Mouse (Mus musculus): ENCODE data around the gene Ece2. TPM values are rescaled to one million over a fixed set of nuclear protein-coding genes. Genes with fewer than 3 reads are reported as not detected.
"Not testable (repeated sequence)": the region's sequence is repeated elsewhere in the genome, so short reads cannot be mapped to it uniquely, and the experiment has no call there.

Gene Ece2
- total RNA-seq, 1 experiment from 2014 or later = 15.0 TPM

- peak; percentile 88 for DNase-seq
Observed at GRCm38 (mm10) chr16:20621991-20622685, 7.5 kb upstream of the Ece2 start.

DNA sequence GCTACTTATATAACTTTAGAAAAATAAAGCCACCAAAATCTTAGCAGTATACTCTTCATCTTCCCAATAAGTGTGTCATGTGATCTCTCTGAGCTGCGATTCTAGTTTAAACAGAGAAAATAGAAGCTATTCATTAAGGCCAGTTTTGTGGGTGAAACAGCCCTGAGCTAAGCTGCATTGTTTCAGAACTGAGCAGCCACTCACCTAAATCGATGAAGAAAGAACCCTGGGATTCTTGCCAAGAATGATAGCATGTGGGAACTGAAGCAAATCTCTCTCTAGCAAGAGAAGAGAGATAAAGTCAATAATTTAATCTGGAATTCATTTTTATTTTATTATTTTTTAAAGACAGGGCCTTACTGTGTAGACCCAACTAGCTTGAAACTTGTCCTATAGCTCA, 6.4 kb upstream of the Ece2 start:
- DNase-seq = no peak

DNA sequence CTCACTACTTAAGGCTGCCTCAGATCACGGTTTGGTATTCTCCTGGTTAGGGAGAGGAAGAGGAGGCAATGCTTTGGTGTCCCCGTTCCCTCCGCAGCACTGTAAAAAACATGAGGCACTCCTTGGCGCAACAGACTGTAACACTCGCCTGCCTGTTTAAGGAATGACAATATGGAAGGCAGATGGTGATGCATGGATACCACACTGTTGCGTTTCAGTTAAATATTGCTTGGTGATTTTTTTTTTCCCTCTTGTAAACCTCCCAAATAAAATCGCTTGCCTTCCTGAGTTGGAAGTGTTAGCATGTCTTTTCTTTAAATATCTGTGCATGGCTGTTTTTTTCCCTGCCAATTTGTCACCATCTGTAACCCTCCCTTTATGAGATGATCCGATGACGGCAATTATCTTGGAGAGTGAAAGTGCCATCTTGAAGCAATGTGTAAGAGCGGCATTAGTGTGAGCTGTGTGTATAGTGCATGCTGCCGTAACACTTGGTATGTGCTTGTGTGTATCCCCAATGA, 697 bp upstream of the Ece2 start:
- no peak for DNase-seq

- DNase-seq = no peak
Observed at GRCm38 (mm10) chr16:20637410-20637809, 7.8 kb downstream of the Ece2 start.

DNA sequence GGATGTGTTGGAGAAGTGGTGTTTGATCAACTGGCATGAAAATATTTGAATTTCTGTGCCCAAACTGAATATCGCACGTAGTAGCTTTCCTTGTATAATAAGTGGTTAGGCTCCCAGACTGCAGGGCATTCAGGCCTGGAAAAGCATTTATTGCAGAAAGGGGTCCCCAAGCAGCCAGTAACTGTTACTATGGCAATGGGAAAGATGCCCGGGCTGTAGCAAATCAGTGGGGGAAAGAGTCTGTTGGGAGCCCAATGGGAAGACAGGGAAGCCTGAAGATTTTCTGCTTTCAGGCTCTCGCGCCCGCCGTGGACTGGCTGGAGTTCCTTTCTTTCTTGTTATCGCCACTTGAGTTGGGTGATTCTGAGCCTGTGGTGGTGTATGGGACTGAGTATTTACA, 8.7 kb downstream of the Ece2 start:
- DNase-seq = no peak

- DNase-seq = peak; percentile 78
Observed at GRCm38 (mm10) chr16:20642161-20642560, 12.5 kb downstream of the Ece2 start.

DNA sequence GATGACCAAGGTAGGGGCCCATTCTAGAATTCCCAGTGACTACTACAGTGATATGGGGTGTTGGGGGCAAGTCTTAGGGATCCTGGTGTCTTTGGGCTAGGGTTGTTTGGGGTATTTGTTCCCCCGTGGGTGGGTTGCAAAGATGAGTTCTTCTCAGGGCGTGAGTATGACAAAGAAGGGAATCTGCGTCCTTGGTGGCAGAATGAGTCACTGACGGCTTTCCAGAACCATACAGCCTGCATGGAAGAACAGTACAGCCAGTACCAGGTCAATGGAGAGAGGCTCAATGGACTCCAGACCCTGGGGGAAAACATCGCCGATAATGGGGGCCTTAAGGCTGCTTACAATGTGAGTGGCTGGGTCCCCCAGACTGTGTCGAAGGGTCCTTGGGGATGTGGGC, 14.3 kb downstream of the Ece2 start:
- peak; percentile 42 for DNase-seq

GRCm38 (mm10) chr16:20651076-20651946, 21.7 kb downstream of the Ece2 start, which contains the start of gene Psmd2:
Gene Psmd2 (plus strand): TSS chr16:20651652.
- DNase-seq = peak; percentile 97

DNA sequence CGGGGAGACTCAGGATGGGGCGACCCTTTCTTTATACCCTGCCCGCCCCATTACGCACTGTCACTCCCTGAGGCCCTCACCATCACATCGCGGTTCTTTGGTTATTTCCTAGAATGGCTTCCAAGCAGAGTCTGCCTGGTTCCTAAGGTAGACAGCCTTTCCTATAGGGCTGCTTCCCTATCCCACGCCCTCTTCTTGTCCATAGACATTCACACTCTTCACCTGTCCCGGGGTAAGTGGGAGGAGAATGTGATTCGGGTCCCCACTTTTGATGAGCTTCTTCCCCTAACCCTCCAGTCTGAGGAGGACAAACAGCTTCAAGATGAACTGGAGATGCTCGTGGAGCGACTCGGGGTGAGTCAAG, 22.3 kb downstream of the Ece2 start:
- no peak for DNase-seq

DNA sequence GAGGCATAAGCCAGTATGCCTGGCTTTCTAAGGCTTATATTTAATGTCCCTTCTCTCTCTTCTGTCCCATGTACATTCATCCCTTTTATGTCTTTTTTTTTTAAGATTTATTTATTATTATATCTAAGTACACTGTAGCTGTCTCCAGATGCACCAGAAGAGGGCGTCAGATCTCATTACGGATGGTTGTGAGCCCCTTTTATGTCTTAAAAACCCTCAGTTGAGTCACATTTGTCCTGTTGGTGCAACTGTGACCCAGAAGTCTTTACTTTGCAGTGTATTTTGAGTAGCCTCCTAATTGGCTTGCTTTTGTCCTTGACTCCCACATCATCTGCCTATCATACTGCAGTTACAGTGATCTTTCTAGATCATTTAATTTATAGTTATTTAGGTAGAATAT, 23.7 kb downstream of the Ece2 start:
- DNase-seq = no peak

GRCm38 (mm10) chr16:20657661-20658060, 28.0 kb downstream of the Ece2 start:
- DNase-seq = no peak

DNA sequence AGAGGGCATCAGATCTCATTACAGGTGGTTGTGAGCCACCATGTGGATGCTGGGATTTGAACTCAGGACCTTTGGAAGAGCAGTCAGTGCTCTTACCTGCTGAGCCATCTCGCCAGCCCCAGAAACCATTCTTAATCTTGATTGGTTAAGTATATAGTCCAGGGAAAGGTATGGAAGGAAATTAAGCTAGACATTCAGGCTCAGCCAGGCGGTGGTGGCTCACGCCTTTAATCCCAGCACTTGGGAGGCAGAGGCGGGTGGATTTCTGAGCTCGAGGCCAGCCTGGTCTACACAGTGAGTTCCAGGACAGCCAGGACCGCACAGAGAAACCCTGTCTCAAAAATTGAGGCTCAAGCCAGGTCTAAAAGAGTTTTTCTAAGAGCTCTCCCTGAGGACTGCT, 38.4 kb downstream of the Ece2 start, which contains the start of gene Eif4g1:
TSS of gene Eif4g1 (plus strand) at position 301 of the 400 bp plus-strand sequence.
- DNase-seq = not testable (repeated sequence)

DNA sequence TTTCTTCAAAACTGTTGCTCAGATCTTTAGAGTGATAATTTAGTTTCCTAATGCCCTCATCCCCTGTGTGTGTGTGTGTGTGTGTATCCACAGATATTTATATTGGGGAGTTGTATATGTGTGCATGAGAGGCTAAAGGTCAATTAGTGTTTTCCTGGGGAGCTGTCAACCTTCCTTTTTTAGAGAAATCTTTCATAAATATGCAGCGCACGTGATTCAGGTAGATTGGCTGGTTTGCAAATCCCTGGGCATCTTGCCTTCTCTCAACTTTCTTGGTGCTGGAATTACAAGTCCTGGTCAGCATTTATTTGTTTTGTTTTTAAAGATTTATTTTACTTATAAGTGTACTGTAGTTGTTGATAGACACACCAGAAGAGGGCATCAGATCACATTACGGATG, 40.7 kb downstream of the Ece2 start:
- no peak for DNase-seq

GRCm38 (mm10) chr16:20671886-20672285, 42.3 kb downstream of the Ece2 start:
- DNase-seq = no peak

- peak; percentile 96 for DNase-seq
Observed at GRCm38 (mm10) chr16:20672500-20672902, 42.9 kb downstream of the Ece2 start.

- DNase-seq = peak; percentile 70
Observed at GRCm38 (mm10) chr16:20672965-20673705, 43.5 kb downstream of the Ece2 start.

- peak; percentile 33 for DNase-seq
Observed at GRCm38 (mm10) chr16:20673706-20674303, 44.2 kb downstream of the Ece2 start.

GRCm38 (mm10) chr16:20675213-20675612, 45.6 kb downstream of the Ece2 start:
- DNase-seq = no peak

- no peak for DNase-seq
Observed at GRCm38 (mm10) chr16:20676702-20677101, 47.1 kb downstream of the Ece2 start.

DNA sequence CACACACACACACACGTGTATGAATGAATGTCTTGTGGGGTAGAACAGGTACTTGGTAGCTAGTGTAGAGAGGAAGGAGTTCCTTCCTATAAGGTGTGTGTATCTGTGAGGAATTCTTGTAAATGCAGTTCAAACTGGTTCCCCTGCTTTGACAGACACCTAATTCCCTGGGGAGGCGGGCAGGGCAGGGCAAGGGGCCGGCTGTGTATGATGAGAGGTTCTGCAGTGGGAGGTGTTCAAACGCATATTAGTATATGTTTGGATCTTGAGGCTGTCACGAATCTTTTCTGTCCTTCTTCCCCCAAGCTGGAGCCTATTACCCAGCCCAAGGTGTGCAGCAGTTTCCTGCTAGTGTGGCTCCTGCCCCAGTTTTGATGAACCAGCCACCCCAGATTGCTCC, 47.8 kb downstream of the Ece2 start:
- no peak for DNase-seq

DNA sequence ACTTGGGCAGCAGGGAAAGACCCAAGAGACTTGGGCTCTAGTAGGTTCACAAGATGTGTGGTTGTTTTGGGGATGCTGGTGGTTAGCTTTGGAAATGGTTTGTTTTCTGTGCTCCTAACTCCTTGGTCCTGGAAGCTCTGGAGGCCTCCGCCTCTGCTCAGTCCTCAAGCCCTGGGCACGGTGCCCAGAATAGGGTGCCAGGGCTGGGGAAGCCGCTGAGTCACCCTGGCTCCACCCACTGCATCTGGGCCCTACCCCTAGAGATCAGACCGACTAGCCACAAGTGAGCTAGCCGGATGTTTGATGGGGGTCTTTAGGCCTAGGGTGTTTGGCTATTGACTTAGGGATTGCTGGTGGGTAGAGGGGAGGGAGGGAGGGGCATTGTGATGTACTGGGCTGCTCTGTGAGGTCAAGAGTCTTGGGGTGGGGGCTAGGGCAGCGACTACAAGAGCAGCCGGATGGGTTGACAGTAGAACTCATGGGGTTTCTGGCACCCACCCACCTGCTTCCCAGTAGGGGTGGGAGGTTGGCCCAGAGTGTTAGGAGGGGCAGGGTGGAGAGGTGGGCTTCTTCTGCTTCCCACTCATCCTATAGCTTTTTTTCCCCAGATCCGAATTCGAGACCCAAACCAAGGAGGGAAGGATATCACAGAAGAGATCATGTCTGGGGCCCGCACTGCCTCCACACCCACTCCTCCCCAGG, 48.5 kb downstream of the Ece2 start:
- DNase-seq = peak; percentile 96
